Mouse (Mus musculus): ENCODE results near the gene Cga.

Cga gene

GRCm38 (mm10) chr4:34893479-34893878 lies at the start of gene Cga:
Gene Cga (plus strand): TSS chr4:34893779.
- no peak for DNase-seq (ENCODE audit: low spot score in 2 of 2)

DNA sequence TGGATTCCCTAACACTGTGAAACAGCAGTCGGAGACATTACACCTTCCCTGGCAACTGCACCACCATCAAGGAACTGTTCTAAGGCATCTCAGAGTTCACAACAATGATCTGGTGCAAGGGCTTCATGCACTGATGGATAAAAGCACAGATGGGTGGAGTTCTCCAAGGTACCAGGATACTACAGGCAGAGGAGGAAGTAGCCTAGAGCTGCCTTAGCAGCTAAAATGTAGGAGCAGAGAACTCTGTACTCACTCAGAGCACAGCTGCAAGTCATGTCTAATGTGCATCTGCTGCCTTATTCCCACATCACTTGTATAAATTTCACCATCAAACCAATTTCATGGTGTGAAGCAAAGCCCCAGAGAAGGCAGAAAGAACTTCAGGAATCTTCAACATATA lies 49.7 kb upstream of the Cga start:
- no peak for DNase-seq (ENCODE audit: low spot score in 2 of 2)

- no peak for DNase-seq (ENCODE audit: low spot score in 2 of 2)
These were observed 45.8 kb upstream of the Cga start for GRCm38 (mm10) chr4:34847679-34848309.

DNA sequence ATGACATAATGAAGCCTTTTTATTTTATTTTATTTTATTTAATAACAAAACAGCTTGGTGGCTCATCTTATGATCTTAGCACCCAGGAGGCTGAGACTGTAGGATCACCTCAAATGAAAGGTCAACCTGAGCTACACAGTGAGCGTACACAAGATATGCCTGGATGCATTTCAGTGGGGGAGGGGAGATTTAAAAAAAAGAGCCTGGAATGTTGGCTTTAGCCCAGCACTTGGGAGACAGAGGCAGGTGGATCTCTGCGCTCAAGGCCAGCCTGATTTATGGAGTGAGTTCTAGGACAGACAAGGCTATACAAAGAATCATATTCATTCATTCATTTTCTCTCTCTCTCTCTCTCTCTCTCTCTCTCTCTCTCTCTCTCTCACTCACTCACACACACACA lies 43.4 kb upstream of the Cga start:
- DNase-seq (ENCODE audit: low spot score in 2 of 2) = no peak

DNA sequence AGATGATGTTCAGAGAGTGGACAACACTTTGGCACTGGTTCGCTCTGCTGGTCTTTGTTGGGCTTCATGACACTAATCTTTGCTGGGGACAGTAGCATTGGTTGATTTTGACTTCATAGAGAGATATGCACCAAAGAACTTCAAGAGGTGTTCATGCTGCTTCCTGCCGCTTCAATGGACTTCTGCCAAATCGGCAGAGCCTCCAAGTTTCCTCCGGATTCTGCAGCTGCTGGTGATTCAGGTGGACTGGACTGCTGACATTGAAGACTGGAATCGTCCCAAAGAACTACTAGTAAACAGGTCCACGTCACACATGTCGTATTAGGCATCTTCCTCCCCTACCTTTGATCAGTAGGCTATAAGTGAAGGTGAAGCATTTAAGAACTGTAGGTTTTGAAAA lies 41.5 kb upstream of the Cga start:
- no peak for DNase-seq (ENCODE audit: low spot score in 2 of 2)

GRCm38 (mm10) chr4:34855966-34856365 lies 37.6 kb upstream of the Cga start:
- no peak for DNase-seq (ENCODE audit: low spot score in 2 of 2)

GRCm38 (mm10) chr4:34858903-34859302 lies 34.7 kb upstream of the Cga start:
- no peak for DNase-seq (ENCODE audit: low spot score in 2 of 2)

- no peak for DNase-seq (ENCODE audit: low spot score in 2 of 2)
These were observed 34.2 kb upstream of the Cga start for GRCm38 (mm10) chr4:34859416-34859815.

DNA sequence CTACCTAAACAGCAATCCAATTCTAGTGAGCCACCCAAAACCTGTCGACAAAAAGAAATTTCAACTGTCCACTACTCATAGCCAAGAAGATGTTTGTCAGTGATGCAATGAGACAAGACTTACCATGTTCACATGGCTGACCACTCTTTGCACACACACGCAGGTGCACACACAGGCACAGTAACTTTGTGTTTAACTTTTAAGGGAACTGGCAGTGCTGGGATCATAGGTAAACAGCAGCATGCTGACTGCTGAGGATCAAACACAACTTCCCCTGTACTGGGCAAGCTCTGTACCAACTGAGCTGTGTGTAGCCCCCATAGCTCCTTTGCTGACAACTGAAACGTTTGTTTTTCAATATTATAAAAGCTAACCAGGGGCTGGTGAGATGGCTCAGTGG lies 32.1 kb upstream of the Cga start:
- no peak for DNase-seq (ENCODE audit: low spot score in 2 of 2)

DNA sequence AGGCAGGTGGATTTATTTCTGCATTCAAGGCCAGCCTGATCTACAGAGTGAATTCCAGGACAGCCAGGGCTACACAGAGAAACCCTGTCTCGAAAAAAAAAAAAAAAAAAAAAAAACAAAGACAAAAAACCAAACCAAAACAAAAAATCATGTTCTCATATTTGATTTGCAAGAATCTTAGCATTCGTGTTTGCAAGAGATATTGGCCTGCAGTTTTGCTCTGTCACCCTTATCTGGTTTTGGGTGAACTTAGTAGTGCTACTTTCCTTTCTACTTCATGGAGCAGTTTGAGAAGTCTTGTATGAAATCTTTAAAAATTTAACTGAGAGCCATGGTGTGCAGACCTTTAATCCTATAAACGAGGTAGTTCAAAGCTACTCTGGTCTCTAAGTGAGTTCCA lies 23.8 kb upstream of the Cga start:
- no peak for DNase-seq (ENCODE audit: low spot score in 2 of 2)

DNA sequence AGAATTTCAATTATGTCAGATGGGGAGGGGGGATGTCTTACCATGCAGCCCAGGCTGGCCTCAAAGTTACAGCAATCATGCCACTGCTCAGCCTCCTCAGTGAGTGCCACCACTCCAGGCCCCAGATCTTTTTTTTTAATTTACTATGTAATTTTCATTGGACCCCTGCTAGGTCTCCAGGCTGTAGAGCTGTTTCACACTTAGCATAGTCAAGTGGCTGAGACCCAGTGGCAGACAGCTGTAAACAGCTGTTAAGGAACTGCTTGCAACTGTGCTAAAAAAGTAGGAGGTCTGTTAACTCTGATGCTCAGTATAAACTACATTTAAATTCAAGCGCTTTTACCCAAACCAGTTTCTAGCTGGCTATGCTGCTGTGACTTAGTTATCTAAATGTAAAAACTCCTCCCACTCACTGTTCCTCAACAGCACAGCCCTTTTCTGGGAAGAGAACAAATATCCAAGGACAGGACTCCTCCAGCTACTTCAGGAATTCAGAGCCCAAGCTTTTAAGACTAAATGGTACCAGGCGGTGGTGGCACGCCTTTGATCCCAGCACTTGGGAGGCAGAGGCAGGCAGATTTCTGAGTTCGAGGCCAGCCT lies 20.6 kb upstream of the Cga start:
- no peak for DNase-seq (ENCODE audit: low spot score in 2 of 2)

GRCm38 (mm10) chr4:34874234-34874633 lies 19.3 kb upstream of the Cga start:
- DNase-seq (ENCODE audit: low spot score in 2 of 2) = no peak

DNA sequence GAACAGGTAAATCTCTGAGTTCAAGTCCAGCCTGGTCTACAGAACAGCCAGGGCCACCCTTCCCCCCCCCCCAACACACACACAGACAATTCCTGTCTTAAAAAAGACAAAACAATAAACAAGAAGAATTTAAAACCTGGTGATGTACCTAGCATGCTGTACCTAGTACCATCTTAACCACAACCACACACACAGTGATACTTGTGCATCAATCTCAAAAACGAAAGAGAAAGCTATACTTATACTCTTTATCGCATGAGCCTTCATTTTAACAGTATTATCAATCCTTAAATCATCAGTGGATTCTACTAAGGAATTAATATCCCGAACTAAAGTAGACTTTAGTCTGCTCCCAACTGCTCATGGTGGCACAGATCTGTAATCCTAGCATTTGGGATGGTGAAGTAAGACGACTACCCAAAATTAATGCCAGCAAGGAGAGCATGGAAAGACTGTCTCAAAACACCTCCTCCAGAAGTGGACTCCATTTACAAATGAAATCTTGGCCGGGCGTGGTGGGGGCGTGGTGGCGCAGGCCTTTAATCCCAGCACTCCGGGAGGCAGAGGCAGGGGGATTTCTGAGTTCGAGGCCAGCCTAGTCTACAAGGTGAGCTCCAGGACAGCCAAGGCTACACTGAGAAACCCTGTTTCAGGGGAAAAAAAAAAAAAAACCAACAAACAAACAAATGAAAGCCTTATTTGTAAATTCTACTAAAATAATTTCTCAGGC lies 12.5 kb upstream of the Cga start:
- no peak for DNase-seq (ENCODE audit: low spot score in 2 of 2)

DNA sequence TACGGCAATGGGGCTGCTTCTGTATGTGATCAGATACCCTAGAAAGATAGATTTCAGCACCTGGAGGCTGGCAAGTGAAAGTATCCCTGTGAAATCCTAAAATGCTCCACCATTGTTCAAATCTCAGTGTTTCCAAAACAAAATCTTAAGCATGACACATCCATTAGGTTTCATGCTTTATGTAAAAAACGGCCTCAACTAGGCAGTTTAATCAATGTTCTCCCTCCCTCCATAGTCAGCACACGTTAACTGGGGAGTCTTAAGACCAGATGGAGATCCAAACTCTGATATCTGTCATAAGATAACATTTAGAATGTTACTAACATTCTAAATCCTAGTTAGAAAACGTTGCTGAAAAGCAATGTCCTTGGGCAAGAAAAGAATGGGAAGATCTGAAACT lies 11.7 kb upstream of the Cga start:
- DNase-seq (ENCODE audit: low spot score in 2 of 2) = no peak

GRCm38 (mm10) chr4:34882291-34882769 lies 11.2 kb upstream of the Cga start:
- peak; percentile 31 for DNase-seq (ENCODE audit: low spot score in 2 of 2)

- peak; percentile 81 to 87 for DNase-seq (ENCODE audit: low spot score in 2 of 2)
These were observed 10.8 kb upstream of the Cga start, which contains the start of gene Zfp292 for GRCm38 (mm10) chr4:34882818-34883217. Gene Zfp292 (minus strand): TSS chr4:34882960.

DNA sequence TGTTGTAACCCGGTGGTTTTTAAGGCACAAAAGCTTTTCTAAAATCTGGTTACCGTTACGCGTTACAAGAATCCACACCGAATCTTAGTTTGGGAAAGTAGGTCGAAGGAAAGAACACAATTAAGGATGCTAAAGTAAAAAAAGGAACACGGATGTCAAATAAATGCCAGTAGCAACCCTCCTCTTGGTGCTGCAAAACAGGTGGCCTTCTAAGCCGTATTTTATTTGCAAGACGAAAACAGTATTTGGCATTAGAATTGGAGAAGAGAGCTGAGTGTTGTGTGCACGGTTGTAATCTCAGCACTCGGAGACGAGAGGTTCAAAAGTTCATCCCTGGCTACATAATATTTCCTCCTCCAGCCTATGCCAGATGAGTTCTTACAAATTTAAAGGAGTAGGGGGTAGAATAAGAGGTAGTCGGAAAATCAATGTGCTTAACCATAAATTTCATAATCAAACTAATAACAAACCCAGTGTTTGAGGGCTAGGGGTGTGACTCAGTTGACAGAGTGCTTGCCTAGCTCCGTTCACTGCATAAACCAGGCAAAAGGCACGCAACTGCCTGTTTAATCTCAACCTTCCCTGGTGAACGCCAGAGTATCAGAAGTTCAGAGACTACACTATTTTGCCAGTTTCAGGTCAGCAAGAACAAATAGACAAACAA lies 10.1 kb upstream of the Cga start:
- no peak for DNase-seq (ENCODE audit: low spot score in 2 of 2)

GRCm38 (mm10) chr4:34885631-34886351 lies 7.8 kb upstream of the Cga start:
- DNase-seq (ENCODE audit: low spot score in 2 of 2) = no peak

GRCm38 (mm10) chr4:34886490-34887111 lies 7.0 kb upstream of the Cga start:
- peak; percentile 67 to 73 for DNase-seq (ENCODE audit: low spot score in 2 of 2)

DNA sequence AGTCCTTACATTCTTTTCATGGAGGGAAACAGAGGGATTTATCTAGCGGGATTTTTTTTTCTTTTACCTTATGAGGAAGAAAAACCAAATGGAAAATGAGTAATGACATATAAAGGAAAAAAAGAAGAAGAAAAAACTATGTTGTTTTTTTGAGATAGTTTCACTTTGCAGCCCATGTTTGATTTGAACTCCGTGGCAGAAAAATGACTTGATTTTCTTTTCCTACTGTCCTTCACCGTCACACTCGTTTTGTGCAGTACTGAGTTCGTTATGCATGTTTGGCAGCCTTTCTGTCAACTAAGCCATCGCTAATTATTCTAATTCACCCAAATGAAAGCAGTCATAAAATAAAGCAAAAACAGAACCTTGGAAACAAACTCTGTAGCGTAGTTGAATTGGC lies 6.3 kb upstream of the Cga start:
- no peak for DNase-seq (ENCODE audit: low spot score in 2 of 2)

GRCm38 (mm10) chr4:34889101-34889811 lies 4.3 kb upstream of the Cga start:
- no peak for DNase-seq (ENCODE audit: low spot score in 2 of 2)
